Mouse (Mus musculus) left cerebral cortex, postnatal 10 days (tissue): ENCODE measurements at regions not wholly inside any gene's neighbourhood (a gene's known extent, or its start where the extent isn't known, plus 50 kb on each side); places are given as distances from the start of the nearest gene placed in this dataset.

Experiments
- DNase-seq, 2 experiments: peaks; one replicate each; pipeline ENCODE4 v3.0.0; 2021 to 2022; ENCODE audit warnings: low spot score in 2 of 2, mixed read lengths in 1 of 2; ENCODE audit errors: extremely low spot score in 1 of 2
- intact Hi-C: fragments of 180-260 bp; cut with DNase I; formaldehyde crosslinking; loops from one replicate; pipeline ENCODE4 v1.15.1; 2025

- DNase-seq = no peak
- intact Hi-C loops = no loop called here
Measured at GRCm38 (mm10) chr3:142979161-142979560, 97.4 kb upstream of the Pkn2 start.

- no peak for DNase-seq
- intact Hi-C loops = no loop called here
Measured at GRCm38 (mm10) chr3:142976519-142977394, 95.0 kb upstream of the Pkn2 start.

GRCm38 (mm10) chr3:142975606-142976005, 93.8 kb upstream of the Pkn2 start:
- DNase-seq = no peak
- intact Hi-C loops = no loop called here

GRCm38 (mm10) chr3:142969501-142969900, 87.7 kb upstream of the Pkn2 start:
- no peak for DNase-seq
- intact Hi-C loops = no loop called here

GRCm38 (mm10) chr3:142965604-142966003, 83.8 kb upstream of the Pkn2 start:
- intact Hi-C loops = no loop called here
- no peak for DNase-seq

- no peak for DNase-seq
- intact Hi-C loops = no loop called here
Measured at GRCm38 (mm10) chr3:142963818-142964372, 82.1 kb upstream of the Pkn2 start.

GRCm38 (mm10) chr3:142957768-142958167, 76.0 kb upstream of the Pkn2 start:
- intact Hi-C loops = no loop called here

GRCm38 (mm10) chr3:142948771-142949170, 67.0 kb upstream of the Pkn2 start:
- intact Hi-C loops = no loop called here
- peak; percentile 51 to 52 for DNase-seq

More at GRCm38 (mm10) chr3:142957768-142958167, 76.0 kb upstream of the Pkn2 start:
- no peak for DNase-seq

- intact Hi-C loops = no loop called here
- DNase-seq = no peak
Measured at GRCm38 (mm10) chr3:142941319-142942024, 59.7 kb upstream of the Pkn2 start.

GRCm38 (mm10) chr3:142940874-142941273, 59.1 kb upstream of the Pkn2 start:
- intact Hi-C loops = no loop called here
- no peak for DNase-seq

GRCm38 (mm10) chr3:142939773-142940172, 58.0 kb upstream of the Pkn2 start:
- no peak for DNase-seq
- intact Hi-C loops = no loop called here

- intact Hi-C loops = no loop called here
- DNase-seq = no peak
Measured at GRCm38 (mm10) chr3:142935949-142936348, 54.1 kb upstream of the Pkn2 start.

GRCm38 (mm10) chr3:142934326-142934725, 52.5 kb upstream of the Pkn2 start:
- DNase-seq = no peak
- intact Hi-C loops = no loop called here

GRCm38 (mm10) chr3:142933684-142934259, 52.0 kb upstream of the Pkn2 start:
- no peak for DNase-seq
- intact Hi-C loops = no loop called here
